Mouse (Mus musculus) G1E (cell line): ENCODE measurements around the gene Cbx6.

ENCODE experiments used
- CTCF ChIP-seq: IDR thresholded peaks from 2 replicates; pipeline ENCODE4 v1.5.1; 2012; ENCODE audit warnings: low read depth, low read length, inconsistent platforms, mixed read lengths
- GATA1 ChIP-seq: IDR thresholded peaks from 2 replicates; pipeline ENCODE4 v1.6.1; 2012; ENCODE audit warnings: borderline replicate concordance, low read length, inconsistent platforms, mixed read lengths
- GATA2 ChIP-seq: IDR thresholded peaks from 2 replicates; pipeline ENCODE4 v1.6.1; 2012; ENCODE audit warnings: low read depth, low read length, inconsistent platforms, borderline replicate concordance
- POLR2AphosphoS5 ChIP-seq: IDR thresholded peaks from 2 replicates; pipeline ENCODE4 v1.6.1; 2012; ENCODE audit warnings: low read depth, low read length, inconsistent platforms; ENCODE audit not compliant: insufficient replicate concordance
- TAL1 ChIP-seq: conservative IDR thresholded peaks from 2 replicates; pipeline ENCODE4 v1.6.1; 2012; ENCODE audit warnings: low read depth, low read length, inconsistent platforms, mixed read lengths

DNA sequence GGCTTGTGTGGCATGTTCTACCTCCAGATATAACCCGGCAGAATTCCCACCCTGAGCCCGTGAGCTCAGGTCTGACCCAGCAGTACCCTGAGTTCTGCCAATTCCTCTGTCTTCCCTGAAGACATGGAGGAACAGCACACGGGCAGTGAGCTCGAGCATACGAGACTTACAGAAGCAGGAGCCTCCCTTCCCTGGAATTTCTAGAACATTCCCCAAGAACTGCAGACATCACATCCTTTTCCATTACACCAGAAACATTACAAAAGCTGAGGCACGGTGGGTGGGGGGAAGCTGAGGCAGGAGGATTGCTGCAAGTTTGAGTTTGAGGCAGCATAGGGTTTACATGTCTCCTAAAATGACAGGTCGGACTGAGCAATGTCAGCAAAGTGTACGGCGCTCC, 25.3 kb upstream of the Cbx6 start:
- TF ChIP-seq CTCF = no peak
- no peak for TF ChIP-seq GATA1
- no peak for TF ChIP-seq TAL1
- TF ChIP-seq POLR2AphosphoS5 = no peak
- no peak for TF ChIP-seq GATA2
